Mouse (Mus musculus) yolk sac, embryonic 10.5 days (tissue): ENCODE measurements around the gene Pak2.
"Not testable (repeated sequence)": the region's sequence is repeated elsewhere in the genome, so short reads cannot be mapped to it uniquely, and the experiment has no call there.

Experiments used
- DNase-seq: peaks from one replicate; pipeline ENCODE4 v3.0.0-alpha.2; 2017; ENCODE audit warnings: low spot score

Gene Pak2

GRCm38 (mm10) chr16:32078991-32079511 is at the start of gene Pak2:
Gene Pak2, minus strand, starts transcription at chr16:32079342.
- peak; percentile 94 for DNase-seq

GRCm38 (mm10) chr16:32127046-32127445 is 47.9 kb upstream of the Pak2 start:
- DNase-seq, result no peak

GRCm38 (mm10) chr16:32125364-32125763 is 46.2 kb upstream of the Pak2 start:
- DNase-seq, result no peak

GRCm38 (mm10) chr16:32124444-32125335 is 45.5 kb upstream of the Pak2 start:
- no peak for DNase-seq

DNA sequence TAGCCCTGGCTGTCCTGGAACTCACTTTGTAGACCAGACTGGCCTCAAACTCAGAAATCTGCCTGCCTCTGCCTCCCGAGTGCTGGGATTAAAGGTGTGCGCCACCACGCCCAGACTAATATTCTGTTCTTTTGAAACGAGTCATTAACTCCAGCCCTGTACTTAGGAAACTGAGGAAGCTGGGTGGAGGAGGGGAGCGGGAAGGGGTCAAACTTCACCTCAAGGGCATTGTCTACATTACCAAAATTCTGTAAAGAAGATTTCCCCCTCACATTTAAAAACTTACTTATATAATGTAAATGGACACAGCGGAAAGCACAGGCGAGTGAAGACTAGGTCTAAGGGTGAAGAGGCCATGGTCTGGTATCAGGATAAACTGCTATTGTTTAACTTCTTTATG is 44.9 kb upstream of the Pak2 start:
- no peak for DNase-seq

- no peak for DNase-seq
Measured at GRCm38 (mm10) chr16:32120454-32120853, 41.3 kb upstream of the Pak2 start.

GRCm38 (mm10) chr16:32116186-32116585 is 37.0 kb upstream of the Pak2 start:
- DNase-seq, result no peak

- no peak for DNase-seq
Measured at GRCm38 (mm10) chr16:32115781-32116180, 36.6 kb upstream of the Pak2 start.

DNA sequence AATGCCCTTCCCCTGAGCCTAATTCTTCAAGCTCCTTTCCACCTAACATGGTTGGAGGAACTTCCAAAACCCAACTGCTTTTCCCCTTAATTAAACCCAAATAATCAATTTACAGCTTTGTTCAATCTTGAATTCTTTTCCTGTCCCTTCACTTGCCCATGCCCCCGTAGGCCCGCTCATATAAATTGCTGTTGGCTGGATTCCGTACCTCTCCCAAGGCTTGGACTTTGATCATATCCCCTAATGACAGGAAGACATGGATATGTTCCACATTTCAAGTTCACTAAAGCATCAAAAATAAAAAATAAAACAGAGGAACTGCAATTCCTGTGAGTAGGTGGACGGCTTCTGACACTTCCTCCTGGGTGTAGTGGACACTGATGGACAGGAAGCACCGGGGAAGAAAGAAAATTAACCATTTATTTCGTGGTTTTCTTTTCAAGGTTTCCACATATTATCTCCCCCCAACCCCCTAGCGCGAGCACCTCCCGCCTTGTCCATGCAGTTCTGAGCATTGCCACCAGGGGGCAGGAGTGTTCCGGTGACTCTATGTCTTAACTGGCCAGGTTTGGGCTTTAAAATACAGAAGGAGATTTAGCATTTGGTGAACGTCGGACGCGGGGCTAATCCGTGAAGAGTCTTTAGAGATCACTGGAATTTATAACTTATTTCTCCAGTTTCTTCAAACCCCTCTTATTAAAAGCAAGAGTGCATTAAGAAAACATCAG is 36.0 kb upstream of the Pak2 start:
- peak; percentile 64 for DNase-seq

DNA sequence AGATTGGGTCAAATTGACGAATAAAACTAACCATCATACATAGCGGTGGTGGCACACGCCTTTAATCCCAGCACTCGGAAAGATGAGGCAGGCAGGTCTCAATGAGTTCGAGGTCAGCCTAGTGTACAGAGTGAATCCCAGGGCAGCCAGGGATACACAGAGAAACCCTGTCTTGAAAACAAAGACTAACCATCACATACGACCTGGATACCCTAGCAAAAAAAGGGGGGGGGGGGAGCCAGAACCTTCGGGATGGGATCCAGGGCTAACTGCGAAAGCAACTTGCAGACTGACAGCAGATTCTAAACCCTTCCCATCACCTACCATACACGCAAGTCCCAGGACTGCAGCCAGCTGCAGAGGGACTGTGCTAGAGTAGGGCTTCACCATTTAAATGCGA is 35.3 kb upstream of the Pak2 start:
- DNase-seq, result no peak

GRCm38 (mm10) chr16:32113541-32114218 is 34.5 kb upstream of the Pak2 start:
- DNase-seq, result no peak

GRCm38 (mm10) chr16:32110951-32111699 is 32.0 kb upstream of the Pak2 start:
- DNase-seq, result no peak

DNA sequence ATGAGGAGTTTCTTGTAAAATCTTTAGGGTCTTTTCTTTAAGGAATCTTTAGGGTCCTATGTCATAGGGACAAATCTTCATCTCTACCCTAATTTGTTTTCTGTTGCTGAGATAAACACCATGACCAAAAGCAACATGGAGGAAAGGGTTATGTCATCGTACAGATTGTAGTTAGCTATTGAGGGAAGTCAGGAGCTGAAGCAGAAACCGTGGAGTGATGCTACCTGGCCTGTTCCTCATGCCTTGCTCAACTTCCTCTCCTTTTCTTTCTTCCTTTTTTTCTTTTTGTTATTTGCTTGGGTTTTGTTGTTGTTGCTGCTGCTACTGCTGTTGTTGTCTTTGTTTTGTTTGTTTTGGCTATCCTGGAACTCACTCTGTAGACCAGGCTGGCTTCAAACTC is 29.4 kb upstream of the Pak2 start:
- no peak for DNase-seq

DNA sequence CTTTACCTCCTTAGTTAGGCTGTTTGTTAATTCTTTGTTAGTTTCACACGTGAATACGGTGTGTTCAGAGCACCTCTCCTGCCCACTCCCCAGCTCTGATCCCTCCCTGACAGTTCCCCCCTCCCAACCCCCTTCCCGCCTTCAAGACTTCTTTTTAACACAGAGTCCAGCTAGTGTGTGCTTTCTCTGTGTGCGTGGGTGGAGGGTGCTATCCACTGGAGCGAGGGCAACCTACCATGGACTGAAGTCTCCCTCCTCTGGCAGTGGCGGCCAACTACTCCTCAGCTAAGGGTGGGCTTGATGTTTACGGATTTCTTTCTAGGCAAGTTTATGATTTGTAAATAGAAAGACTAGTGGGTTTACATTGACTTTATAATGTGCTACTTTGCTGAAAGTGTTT is 29.0 kb upstream of the Pak2 start:
- DNase-seq, result no peak

DNA sequence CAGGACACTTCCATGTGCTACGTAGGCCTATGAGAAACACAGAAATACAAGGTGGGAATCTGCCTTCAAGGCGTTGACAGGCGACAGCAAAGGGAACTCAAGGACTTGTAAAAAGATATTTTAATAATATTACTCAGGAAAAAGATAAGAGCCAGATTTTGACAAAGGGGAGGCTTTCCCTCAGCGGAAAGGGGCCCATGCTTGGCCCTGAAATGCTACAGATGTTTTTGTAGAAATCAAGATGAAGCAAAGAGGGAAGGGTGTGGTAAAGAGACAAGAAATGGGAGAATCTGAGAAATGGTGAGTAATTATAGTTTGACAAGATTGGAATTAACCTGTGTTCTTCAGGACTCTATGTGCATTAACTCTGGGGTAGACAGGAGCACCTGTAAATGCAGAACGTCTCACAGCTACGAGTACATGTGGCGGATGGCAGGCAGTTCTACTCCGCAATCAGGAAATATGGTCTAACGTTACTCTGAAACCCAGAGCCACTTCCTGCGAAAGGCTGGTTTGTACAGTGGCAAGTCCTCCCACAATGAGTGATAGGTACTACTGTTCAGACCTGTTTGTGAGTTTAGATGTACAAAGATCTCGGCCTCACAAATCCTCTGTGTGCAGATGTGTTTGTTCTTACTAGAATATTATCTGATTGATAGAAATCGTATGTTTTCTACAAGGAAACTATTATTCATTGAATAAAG is 28.4 kb upstream of the Pak2 start:
- no peak for DNase-seq

GRCm38 (mm10) chr16:32105698-32106097 is 26.6 kb upstream of the Pak2 start:
- DNase-seq, result no peak

DNA sequence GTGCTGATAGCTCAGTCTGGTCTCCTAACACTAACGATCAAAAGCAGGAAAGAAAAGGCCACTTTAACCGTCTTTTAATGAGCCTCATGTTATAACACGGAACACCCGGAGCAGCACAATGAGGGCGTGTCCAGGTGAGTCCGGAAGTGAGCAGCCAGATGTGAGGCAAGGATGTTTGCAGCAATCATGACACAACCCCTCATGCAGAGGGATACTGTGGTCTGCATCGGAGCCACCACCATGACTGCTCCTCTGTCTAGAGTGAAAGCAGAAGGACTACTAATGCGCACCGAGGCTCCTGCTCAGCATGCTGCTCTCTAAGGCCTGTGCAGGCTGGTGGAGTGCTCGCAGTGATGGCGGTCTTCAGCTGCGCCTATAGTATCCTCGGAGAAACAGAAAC is 23.2 kb upstream of the Pak2 start:
- no peak for DNase-seq

GRCm38 (mm10) chr16:32099638-32100150 is 20.6 kb upstream of the Pak2 start, which contains the start of the genes Pigx and Cep19:
Gene Pigx, minus strand, starts transcription at chr16:32099740.
Gene Cep19, plus strand, starts transcription at chr16:32099800.
- peak; percentile 94 for DNase-seq

- DNase-seq, result no peak
Measured at GRCm38 (mm10) chr16:32098897-32099637, 19.9 kb upstream of the Pak2 start.

- not testable (repeated sequence) for DNase-seq
Measured at GRCm38 (mm10) chr16:32097757-32098156, 18.6 kb upstream of the Pak2 start.
